Mouse (Mus musculus): Measurements from ENCODE around the gene 2700081O15Rik.
"Not testable (repeated sequence)": the region's sequence is repeated elsewhere in the genome, so short reads cannot be mapped to it uniquely, and the experiment has no call there.

GRCm38 (mm10) chr19:7369469-7369868 is 48.0 kb upstream of the 2700081O15Rik start:
- TF ChIP-seq CTCF (IDR thresholded peaks at IDR 0.05; ENCODE audit: control insufficient read depth, insufficient read depth, insufficient read length); MYOD1 (IDR thresholded peaks at IDR 0.05; ENCODE audit: control insufficient read depth, insufficient read length, low read depth): not testable (repeated sequence)
